Mouse (Mus musculus) myocyte (in vitro differentiated cells): ENCODE results near the gene Bbs1.

Source experiments
- E2F4 ChIP-seq: IDR thresholded peaks from one replicate; pipeline ENCODE4 v1.6.1; 2011; ENCODE audit warnings: mild to moderate bottlenecking, control low read depth, moderate library complexity; ENCODE audit not compliant: insufficient read depth
- POLR2A ChIP-seq: IDR thresholded peaks from one replicate; pipeline ENCODE4 v1.6.1; 2011; ENCODE audit warnings: low read depth, mild to moderate bottlenecking, control low read depth, moderate library complexity; ENCODE audit not compliant: insufficient read length
- TCF12 ChIP-seq: IDR thresholded peaks from one replicate; pipeline ENCODE4 v1.6.1; 2011; ENCODE audit warnings: mild to moderate bottlenecking, control low read depth; ENCODE audit not compliant: poor library complexity, insufficient read depth, severe bottlenecking
- USF1 ChIP-seq: IDR thresholded peaks from one replicate; pipeline ENCODE4 v1.6.1; 2011; ENCODE audit warnings: low read depth, mild to moderate bottlenecking, control low read depth, moderate library complexity

GRCm38 (mm10) chr19:4859081-4859480 lies 47.3 kb downstream of the Bbs1 start:
- peak; percentile 2 for TF ChIP-seq USF1
- no peak for TF ChIP-seq POLR2A
- TF ChIP-seq TCF12 = no peak
- TF ChIP-seq E2F4 = no peak
